Mouse (Mus musculus): ENCODE measurements around the gene Cep164. TPM values are rescaled to one million over a fixed set of nuclear protein-coding genes. Genes with fewer than 3 reads are reported as not detected.
"Not testable (repeated sequence)": the region's sequence is repeated elsewhere in the genome, so short reads cannot be mapped to it uniquely, and the experiment has no call there.

Gene Cep164
- polyA plus RNA-seq, 1 experiment from 2014 or later, result 12.7 TPM

- Histone ChIP-seq H3K4me1 (ENCODE audit: control insufficient read depth in 2 of 2, insufficient read depth in 2 of 2, low read length in 2 of 2) (peaks cover 11 to 19% of the 10 kb centered on the region in 2 experiments), H3K36me3 (ENCODE audit: control insufficient read depth, insufficient read depth, low read length) (0 out of 2 replicates have a peak, but pooled peaks cover 25% of the 10 kb centered on the region), H3K9ac (ENCODE audit: low read length) (no peak overlapping the region), H3K4me3 (ENCODE audit: control insufficient read depth in 1 of 2, insufficient read depth in 1 of 2, low read depth in 1 of 2, low read length in 2 of 2) (no peak overlapping the region), H3K4me2 (ENCODE audit: low read length) (peak overlapping the region; percentile 7; the same call in 1 of the 2 replicates), H3K27ac (replicated peaks in 1 of 2; ENCODE audit: control insufficient read depth in 1 of 2, insufficient read depth in 1 of 2, low read depth in 2 of 2, low read length in 2 of 2) (peak overlapping the region; percentile 58 to 73), H3K9me3 (ENCODE audit: control insufficient read depth, low read length) (no peaks in the 10 kb centered on the region), H3K27me3 (ENCODE audit: control insufficient read depth, insufficient read depth, low read length) (no peaks in the 10 kb centered on the region)
- no peak for ATAC-seq (ENCODE audit: insufficient number of reproducible peaks, insufficient read depth, low FRiP score, low read depth)
- 26% methylated on average over 6 of the region's 6 CpGs for WGBS
These were observed 40.9 kb downstream of the Cep164 start for GRCm38 (mm10) chr9:45787547-45787946.

GRCm38 (mm10) chr9:45787071-45787470 is 41.4 kb downstream of the Cep164 start:
- no peaks in the 10 kb centered on the region for H3K9me3 ChIP-seq (ENCODE audit: control insufficient read depth, low read length)
- 43% methylated on average over 8 of the region's 8 CpGs for WGBS
- peak overlapping the region; percentile 58 to 73 for H3K27ac ChIP-seq (replicated peaks in 1 of 2; ENCODE audit: control insufficient read depth in 1 of 2, insufficient read depth in 1 of 2, low read depth in 2 of 2, low read length in 2 of 2)
- peaks cover 11 to 19% of the 10 kb centered on the region in 2 experiments for H3K4me1 ChIP-seq (ENCODE audit: control insufficient read depth in 2 of 2, insufficient read depth in 2 of 2, low read length in 2 of 2)
- H3K4me2 ChIP-seq (ENCODE audit: low read length), result peak overlapping the region; percentile 7; the same call in 1 of the 2 replicates
- H3K27me3 ChIP-seq (ENCODE audit: control insufficient read depth, insufficient read depth, low read length), result no peaks in the 10 kb centered on the region
- 0 out of 2 replicates have a peak, but pooled peaks cover 22% of the 10 kb centered on the region for H3K36me3 ChIP-seq (ENCODE audit: control insufficient read depth, insufficient read depth, low read length)
- no peak overlapping the region for H3K4me3 ChIP-seq (ENCODE audit: control insufficient read depth in 1 of 2, insufficient read depth in 1 of 2, low read depth in 1 of 2, low read length in 2 of 2)
- ATAC-seq (ENCODE audit: insufficient number of reproducible peaks, insufficient read depth, low FRiP score, low read depth), result peak; percentile 57; the same call in 1 of the 2 replicates
- H3K9ac ChIP-seq (ENCODE audit: low read length), result no peak overlapping the region; the same call in 1 of the 2 replicates

- no peak overlapping the region for H3K9ac ChIP-seq (ENCODE audit: low read length)
- H3K4me1 ChIP-seq (ENCODE audit: control insufficient read depth in 2 of 2, insufficient read depth in 2 of 2, low read length in 2 of 2), result peaks cover 11 to 18% of the 10 kb centered on the region in 2 experiments
- ATAC-seq (ENCODE audit: insufficient number of reproducible peaks, insufficient read depth, low FRiP score, low read depth), result no peak
- peaks cover 17% of the 10 kb centered on the region for H3K36me3 ChIP-seq (ENCODE audit: control insufficient read depth, insufficient read depth, low read length)
- H3K9me3 ChIP-seq (ENCODE audit: control insufficient read depth, low read length), result no peaks in the 10 kb centered on the region
- no peak overlapping the region for H3K27ac ChIP-seq (replicated peaks in 1 of 2; ENCODE audit: control insufficient read depth in 1 of 2, insufficient read depth in 1 of 2, low read depth in 2 of 2, low read length in 2 of 2)
- H3K4me3 ChIP-seq (ENCODE audit: control insufficient read depth in 1 of 2, insufficient read depth in 1 of 2, low read depth in 1 of 2, low read length in 2 of 2), result no peak overlapping the region
- H3K4me2 ChIP-seq (ENCODE audit: low read length), result no peak overlapping the region
- WGBS, result 81% methylated on average over 12 of the region's 12 CpGs
- no peaks in the 10 kb centered on the region for H3K27me3 ChIP-seq (ENCODE audit: control insufficient read depth, insufficient read depth, low read length)
These were observed 45.0 kb downstream of the Cep164 start for GRCm38 (mm10) chr9:45783249-45784069.

GRCm38 (mm10) chr9:45779201-45779600 is 49.3 kb downstream of the Cep164 start:
- WGBS, result 81% methylated on average over 6 of the region's 6 CpGs
- H3K9ac ChIP-seq (ENCODE audit: low read length), result no peak overlapping the region
- H3K27me3 ChIP-seq (ENCODE audit: control insufficient read depth, insufficient read depth, low read length), result no peaks in the 10 kb centered on the region
- H3K4me2 ChIP-seq (ENCODE audit: low read length), result no peak overlapping the region
- H3K4me3 ChIP-seq (ENCODE audit: control insufficient read depth in 1 of 2, insufficient read depth in 1 of 2, low read depth in 1 of 2, low read length in 2 of 2), result no peak overlapping the region
- H3K4me1 ChIP-seq (ENCODE audit: control insufficient read depth in 2 of 2, insufficient read depth in 2 of 2, low read length in 2 of 2), result no peaks in the 10 kb centered on the region
- no peak overlapping the region for H3K27ac ChIP-seq (replicated peaks in 1 of 2; ENCODE audit: control insufficient read depth in 1 of 2, insufficient read depth in 1 of 2, low read depth in 2 of 2, low read length in 2 of 2)
- no peak for ATAC-seq (ENCODE audit: insufficient number of reproducible peaks, insufficient read depth, low FRiP score, low read depth)
- no peaks in the 10 kb centered on the region for H3K9me3 ChIP-seq (ENCODE audit: control insufficient read depth, low read length)
- H3K36me3 ChIP-seq (ENCODE audit: control insufficient read depth, insufficient read depth, low read length), result peaks cover 41% of the 10 kb centered on the region

GRCm38 (mm10) chr9:45776176-45776575 is 52.3 kb downstream of the Cep164 start:
- H3K4me1 ChIP-seq (ENCODE audit: control insufficient read depth in 2 of 2, insufficient read depth in 2 of 2, low read length in 2 of 2); H3K9ac ChIP-seq (ENCODE audit: low read length); H3K4me2 ChIP-seq (ENCODE audit: low read length); ATAC-seq (ENCODE audit: insufficient number of reproducible peaks, insufficient read depth, low FRiP score, low read depth); H3K27ac ChIP-seq (replicated peaks in 1 of 2; ENCODE audit: control insufficient read depth in 1 of 2, insufficient read depth in 1 of 2, low read depth in 2 of 2, low read length in 2 of 2); H3K27me3 ChIP-seq (ENCODE audit: control insufficient read depth, insufficient read depth, low read length); H3K4me3 ChIP-seq (ENCODE audit: control insufficient read depth in 1 of 2, insufficient read depth in 1 of 2, low read depth in 1 of 2, low read length in 2 of 2); H3K9me3 ChIP-seq (ENCODE audit: control insufficient read depth, low read length): not testable (repeated sequence)
- 65% methylated on average over 3 of the region's 3 CpGs for WGBS
- peaks cover 64% of the 10 kb centered on the region for H3K36me3 ChIP-seq (ENCODE audit: control insufficient read depth, insufficient read depth, low read length)

- Histone ChIP-seq H3K36me3 (ENCODE audit: control insufficient read depth, insufficient read depth, low read length) (peaks cover 68% of the 10 kb centered on the region), H3K9ac (ENCODE audit: low read length) (no peak overlapping the region), H3K27ac (replicated peaks in 1 of 2; ENCODE audit: control insufficient read depth in 1 of 2, insufficient read depth in 1 of 2, low read depth in 2 of 2, low read length in 2 of 2) (no peak overlapping the region), H3K27me3 (ENCODE audit: control insufficient read depth, insufficient read depth, low read length) (no peaks in the 10 kb centered on the region), H3K9me3 (ENCODE audit: control insufficient read depth, low read length) (no peaks in the 10 kb centered on the region), H3K4me3 (ENCODE audit: control insufficient read depth in 1 of 2, insufficient read depth in 1 of 2, low read depth in 1 of 2, low read length in 2 of 2) (no peak overlapping the region), H3K4me1 (ENCODE audit: control insufficient read depth in 2 of 2, insufficient read depth in 2 of 2, low read length in 2 of 2) (no peaks in the 10 kb centered on the region), H3K4me2 (ENCODE audit: low read length) (no peak overlapping the region)
- no peak for ATAC-seq (ENCODE audit: insufficient number of reproducible peaks, insufficient read depth, low FRiP score, low read depth)
- WGBS, result 83% methylated on average over 6 of the region's 6 CpGs
These were observed 54.4 kb downstream of the Cep164 start for GRCm38 (mm10) chr9:45774088-45774487.

GRCm38 (mm10) chr9:45769596-45769995 is 58.9 kb downstream of the Cep164 start:
- Histone ChIP-seq H3K4me1 (ENCODE audit: control insufficient read depth in 2 of 2, insufficient read depth in 2 of 2, low read length in 2 of 2) (peaks cover 0 to 2% of the 10 kb centered on the region in 2 experiments; a peak in 1 of 4 replicates), H3K27me3 (ENCODE audit: control insufficient read depth, insufficient read depth, low read length) (no peaks in the 10 kb centered on the region), H3K9me3 (ENCODE audit: control insufficient read depth, low read length) (no peaks in the 10 kb centered on the region), H3K27ac (replicated peaks in 1 of 2; ENCODE audit: control insufficient read depth in 1 of 2, insufficient read depth in 1 of 2, low read depth in 2 of 2, low read length in 2 of 2) (no peak overlapping the region), H3K9ac (ENCODE audit: low read length) (no peak overlapping the region), H3K36me3 (ENCODE audit: control insufficient read depth, insufficient read depth, low read length) (peaks cover 42% of the 10 kb centered on the region), H3K4me2 (ENCODE audit: low read length) (no peak overlapping the region), H3K4me3 (ENCODE audit: control insufficient read depth in 1 of 2, insufficient read depth in 1 of 2, low read depth in 1 of 2, low read length in 2 of 2) (no peak overlapping the region)
- WGBS, result 86% methylated on average over 5 of the region's 5 CpGs
- ATAC-seq (ENCODE audit: insufficient number of reproducible peaks, insufficient read depth, low FRiP score, low read depth), result no peak

Measured in heart, embryonic 14.5 days (tissue).